Mouse (Mus musculus) common myeloid progenitor, adult 5-6 weeks (primary cell): ENCODE data around the gene Sulf2. TPM values are rescaled to one million over a fixed set of nuclear protein-coding genes. Genes with fewer than 3 reads are reported as not detected.
A peak's percentile ranks its signal among the peaks of the same experiment; 100 is the strongest.

Source experiments
- ATAC-seq: replicated peaks from 2 replicates; pipeline ENCODE4 v1.8.0; 2016; ENCODE audit warnings: low read depth, mild to moderate bottlenecking, moderate TSS enrichment, inconsistent platforms; ENCODE audit not compliant: poor library complexity, severe bottlenecking
- total RNA-seq: library from RNA; stranded (forward); fragments of 200-1000, 187-1606 nt; gene quantifications from 2 replicates; pipeline ENCODE4 v1.2.3, GENCODE M21; 2017

The Sulf2 gene
- total RNA-seq, 1 experiment from 2014 or later: 0.41 TPM

GRCm38 (mm10) chr2:166152734-166153398 lies 2.6 kb downstream of the Sulf2 start:
- ATAC-seq: no peak

DNA sequence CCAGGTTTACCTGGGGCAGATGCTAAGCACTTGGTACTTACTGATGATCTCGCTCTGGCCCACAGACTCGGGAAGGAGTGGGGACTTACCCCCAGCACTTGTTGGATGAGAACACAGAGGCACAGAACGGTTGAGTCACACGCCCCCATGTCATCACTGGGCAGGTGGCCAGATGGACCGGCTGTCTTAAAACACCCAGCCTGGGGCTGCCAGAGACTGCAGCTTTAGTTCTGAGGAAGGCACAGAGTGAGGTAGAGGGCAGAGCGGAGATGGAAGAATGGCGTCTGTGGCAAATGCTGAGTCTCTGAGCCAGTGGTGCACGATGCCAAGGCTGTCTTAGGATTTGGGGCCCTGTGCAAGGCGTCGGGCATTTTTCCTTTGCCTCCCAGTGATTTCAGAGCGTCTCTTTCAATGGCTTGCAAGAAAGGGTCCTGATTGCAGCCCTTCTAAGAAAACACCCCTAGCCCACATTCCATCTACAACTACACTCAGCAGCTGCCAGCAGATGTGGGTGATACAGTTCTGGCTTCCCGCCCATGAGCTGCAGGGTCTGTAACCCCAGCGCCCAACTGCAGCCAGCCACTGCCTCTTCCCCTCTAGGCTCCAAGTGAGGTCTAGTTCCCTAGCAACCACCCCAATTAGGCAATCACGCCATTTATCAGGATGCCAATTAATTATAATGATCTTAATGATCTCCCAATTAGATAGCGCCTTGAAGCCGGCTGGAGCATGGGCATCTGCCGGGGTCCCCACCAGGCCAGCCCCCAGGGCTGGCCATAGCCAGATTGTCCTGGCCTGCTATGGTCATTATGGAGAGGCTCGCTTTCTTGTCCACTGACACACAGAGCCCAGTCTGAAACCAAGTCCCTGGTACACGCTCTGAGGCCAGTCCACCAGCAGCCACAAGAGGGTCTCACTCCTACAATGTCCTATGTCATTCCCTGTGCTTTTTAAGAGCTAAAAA lies 3.7 kb downstream of the Sulf2 start:
- no peak for ATAC-seq

DNA sequence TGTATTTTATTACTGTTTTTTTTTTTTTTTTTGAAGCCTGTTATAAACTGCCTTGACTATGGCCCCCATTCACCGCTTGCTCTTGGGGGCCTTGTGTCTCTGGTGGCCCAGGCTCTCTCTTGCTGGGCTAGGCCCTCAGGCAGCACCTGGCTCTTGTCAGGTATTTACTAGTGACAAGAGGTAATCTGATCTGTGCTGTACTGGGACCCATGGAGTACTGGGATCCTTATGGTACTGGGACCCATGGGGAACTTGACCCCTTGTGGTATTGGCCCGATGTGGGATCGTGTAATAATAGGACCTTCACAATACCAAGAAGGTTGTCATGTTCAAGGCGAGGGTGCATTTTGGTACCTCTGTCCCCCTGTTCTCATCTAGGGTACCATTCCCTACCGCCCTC lies 4.9 kb downstream of the Sulf2 start:
- no peak for ATAC-seq

GRCm38 (mm10) chr2:166149482-166149881 lies 6.0 kb downstream of the Sulf2 start:
- no peak for ATAC-seq

GRCm38 (mm10) chr2:166148672-166149332 lies 6.7 kb downstream of the Sulf2 start:
- ATAC-seq: no peak

GRCm38 (mm10) chr2:166147930-166148651 lies 7.4 kb downstream of the Sulf2 start:
- no peak for ATAC-seq

DNA sequence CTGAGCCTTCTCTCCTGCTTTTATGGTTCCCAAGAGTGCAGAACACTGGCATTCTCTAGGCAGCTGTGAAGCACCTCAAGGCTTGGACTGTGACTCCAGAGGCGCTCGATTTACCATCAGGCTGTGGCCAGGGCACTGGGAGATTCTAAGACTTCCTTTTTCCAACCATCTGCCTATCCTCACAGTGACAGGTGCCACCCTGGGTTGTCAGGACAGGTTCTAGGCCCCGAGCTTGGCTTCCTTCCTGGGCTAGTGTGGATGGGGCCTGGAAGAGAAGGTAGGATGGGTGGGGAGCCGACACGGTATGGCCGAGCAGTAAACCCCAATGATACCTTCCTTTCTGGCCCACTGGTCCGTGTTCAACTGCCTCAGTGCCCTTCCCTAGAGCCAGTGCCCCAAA lies 9.0 kb downstream of the Sulf2 start:
- ATAC-seq: no peak

GRCm38 (mm10) chr2:166145031-166145430 lies 10.4 kb downstream of the Sulf2 start:
- no peak for ATAC-seq

DNA sequence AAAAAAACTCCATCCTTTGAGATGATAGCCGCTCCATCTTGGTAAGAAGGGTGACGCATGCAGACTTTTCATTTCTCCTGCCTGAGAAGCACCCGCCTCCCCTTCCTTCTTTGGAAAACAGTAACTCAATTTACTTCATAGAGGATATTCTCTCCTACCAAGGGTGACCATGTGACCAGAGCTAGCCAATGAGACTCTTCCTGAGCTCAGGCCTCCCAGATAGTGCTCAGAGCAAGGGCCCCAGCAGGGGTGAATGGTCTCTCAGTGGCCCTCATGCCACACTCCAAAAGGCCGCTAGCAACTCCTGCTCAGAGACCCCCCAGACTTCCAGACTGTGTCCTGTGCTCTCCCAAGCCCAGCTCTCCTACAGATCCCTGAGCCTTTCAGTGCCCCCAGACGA lies 11.6 kb downstream of the Sulf2 start:
- 0 out of 2 replicates have a peak, but pooled peaks have one; percentile 22 for ATAC-seq

GRCm38 (mm10) chr2:166142561-166143112 lies 12.8 kb downstream of the Sulf2 start:
- peak; percentile 55 for ATAC-seq

DNA sequence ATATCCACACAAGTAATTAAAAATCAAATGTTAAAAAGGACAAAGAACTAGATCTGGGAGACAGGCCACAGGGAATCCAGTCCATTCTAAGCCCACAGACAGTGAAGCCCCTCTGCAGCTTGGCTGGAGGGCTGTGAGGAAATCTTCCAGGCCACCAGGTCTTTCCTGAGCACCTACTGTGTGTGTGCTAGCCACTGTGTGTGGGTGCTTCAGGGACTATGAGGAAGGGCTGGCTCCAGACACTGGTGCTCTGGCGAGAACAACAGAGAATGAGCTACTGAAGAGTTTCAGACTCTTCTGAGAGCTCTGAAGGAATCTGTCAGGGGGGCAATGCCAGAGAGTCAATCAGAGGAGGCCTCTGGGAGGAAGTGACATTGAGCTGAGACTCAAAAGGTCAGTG lies 13.6 kb downstream of the Sulf2 start:
- ATAC-seq: no peak

DNA sequence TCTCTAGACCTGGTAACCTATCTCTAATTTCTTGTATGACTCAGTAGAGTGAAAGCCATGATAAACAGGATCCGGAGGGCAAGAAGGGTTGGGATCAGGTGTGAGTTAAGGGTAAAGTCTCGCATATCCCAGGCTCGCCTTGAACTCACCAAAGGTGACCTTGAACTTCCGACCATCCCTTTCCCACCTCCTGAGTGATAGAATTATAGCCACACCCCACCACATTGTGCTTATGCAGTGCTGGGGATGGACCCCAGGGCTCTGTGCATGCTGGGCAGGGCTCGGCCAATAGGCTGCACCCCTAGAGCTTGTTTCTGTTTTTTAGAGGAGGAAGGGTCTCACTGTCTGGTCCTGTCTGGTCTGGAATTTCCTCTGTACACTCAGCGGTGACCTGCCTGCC lies 14.4 kb downstream of the Sulf2 start:
- ATAC-seq: no peak

- ATAC-seq: peak; percentile 74
These were observed 15.0 kb downstream of the Sulf2 start for GRCm38 (mm10) chr2:166140427-166140826.

GRCm38 (mm10) chr2:166138308-166138707 lies 17.2 kb downstream of the Sulf2 start:
- ATAC-seq: no peak

GRCm38 (mm10) chr2:166137467-166137866 lies 18.0 kb downstream of the Sulf2 start:
- no peak for ATAC-seq

DNA sequence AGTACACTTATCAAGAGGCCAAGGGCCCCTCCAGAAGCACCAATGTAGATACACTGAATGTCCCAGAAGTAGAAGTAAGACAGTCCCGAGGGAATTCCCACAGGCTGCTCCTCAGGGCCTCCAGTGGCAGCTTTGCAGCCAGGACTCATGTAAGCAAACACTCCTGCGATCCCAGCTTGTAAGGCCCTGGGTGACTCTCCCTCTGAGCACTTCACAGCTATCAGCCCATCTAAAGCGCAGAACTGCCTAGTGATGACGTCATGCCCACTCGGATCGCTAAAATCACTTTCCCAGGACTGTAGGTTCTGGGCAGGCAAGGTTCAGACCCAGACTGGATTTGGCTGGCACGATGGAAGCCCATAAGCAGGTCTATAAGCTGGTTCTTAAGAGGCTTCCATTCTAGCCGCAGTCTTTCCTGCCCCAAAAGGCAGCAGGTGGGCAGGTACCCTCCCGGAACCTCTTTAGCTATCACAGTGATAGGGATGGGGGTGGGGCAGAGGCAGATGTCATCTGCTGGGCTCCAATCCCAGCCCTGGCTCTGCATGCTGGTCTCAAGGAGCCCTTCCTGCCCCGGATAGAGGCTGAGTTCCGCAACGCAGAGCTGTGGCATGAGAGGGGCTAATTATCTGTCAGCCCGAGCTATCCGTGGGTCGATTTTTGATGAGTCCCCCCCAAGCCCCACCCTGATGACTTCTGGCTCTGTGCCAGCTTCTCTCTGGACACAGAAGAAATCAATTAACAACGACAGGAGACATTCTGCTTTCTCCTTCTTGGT lies 19.6 kb downstream of the Sulf2 start:
- ATAC-seq: no peak

DNA sequence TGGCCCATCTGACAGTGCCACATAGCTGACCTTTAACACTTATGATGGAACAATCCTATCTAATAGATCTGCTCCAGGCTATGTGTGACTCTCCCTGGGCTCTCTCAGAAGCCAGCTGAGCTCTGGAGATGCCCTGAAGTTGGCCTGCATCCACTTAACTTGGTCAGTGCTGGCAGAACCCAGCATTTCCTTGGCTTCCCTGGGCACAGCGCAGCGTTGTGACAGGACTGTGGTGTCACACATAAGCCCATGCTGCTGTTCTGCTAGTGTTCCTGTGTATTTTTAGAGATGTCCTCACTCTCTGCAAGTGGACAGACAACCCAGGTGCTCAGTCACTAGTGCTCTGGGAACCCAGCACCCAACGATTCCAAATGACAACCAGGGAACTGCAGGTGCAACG lies 26.7 kb downstream of the Sulf2 start:
- no peak for ATAC-seq

GRCm38 (mm10) chr2:166128032-166128431 lies 27.4 kb downstream of the Sulf2 start:
- no peak for ATAC-seq

GRCm38 (mm10) chr2:166126343-166126742 lies 29.1 kb downstream of the Sulf2 start:
- no peak for ATAC-seq
